25 mouse cellular contexts compared by ENCODE assay signal in the genomic region with DNA sequence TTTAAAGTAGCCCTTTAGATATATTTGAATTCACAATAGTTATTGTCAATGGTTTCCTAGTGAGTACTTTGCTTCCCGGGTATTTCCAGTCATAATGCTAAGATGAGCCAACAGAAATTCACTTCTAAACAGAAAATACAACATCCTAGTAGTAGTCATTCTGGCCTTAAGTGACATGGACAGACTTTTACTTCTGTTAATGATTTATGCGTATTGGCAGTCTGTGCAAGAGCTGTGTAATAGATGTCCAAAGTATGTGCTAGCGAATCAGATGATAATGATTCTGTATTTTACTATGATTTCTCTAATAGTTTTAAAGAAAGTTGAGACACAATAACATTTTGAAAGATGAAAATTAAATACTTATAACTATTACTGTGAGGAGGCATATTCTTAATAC.
"Had no signal": no experiment of that assay in that cellular context is flagged by ENCODE, and none has a peak within 500 bp of the region (broad histone marks: within the 10 kb centered on the region; RNA-seq: fewer than 3 reads in every experiment).

No protein-coding gene starts in this region.

- H3K9me3 ChIP-seq: heart, embryonic 10.5 days; heart, embryonic 12.5 days; hindbrain, embryonic 10.5 days; hindbrain, embryonic 12.5 days; intestine, embryonic 15.5 days; kidney, embryonic 15.5 days; limb, embryonic 10.5 days; limb, embryonic 12.5 days had no signal

- H3K9ac ChIP-seq: heart, embryonic 12.5 days; hindbrain, embryonic 12.5 days; hindbrain, embryonic 14.5 days; intestine, embryonic 15.5 days; kidney, embryonic 15.5 days; limb, embryonic 12.5 days; liver, embryonic 14.5 days had no signal

- DNase-seq: gastrocnemius, adult 2 months; gastrocnemius, postnatal 10 days; gastrocnemius, postnatal 25 days; heart, adult 18-20 months; heart, postnatal 10 days; heart, postnatal 4 days; kidney, adult 18-20 months; kidney, postnatal 10 days; kidney, postnatal 4 days had no signal

- H3K27ac ChIP-seq: gastrocnemius, adult 2 months; heart, embryonic 10.5 days; hindbrain, embryonic 10.5 days; hindbrain, embryonic 12.5 days; hindbrain, embryonic 14.5 days; intestine, embryonic 15.5 days; kidney, embryonic 15.5 days; layer of hippocampus, adult 2 months; left cerebral cortex, adult 2 months; limb, embryonic 10.5 days; limb, embryonic 12.5 days; liver, embryonic 14.5 days had no signal

- H3K36me3 ChIP-seq: heart, embryonic 10.5 days; heart, embryonic 12.5 days; hindbrain, embryonic 10.5 days; hindbrain, embryonic 12.5 days; intestine, embryonic 15.5 days; kidney, embryonic 15.5 days; limb, embryonic 10.5 days; limb, embryonic 12.5 days had no signal

- H3K4me2 ChIP-seq: heart, embryonic 12.5 days; hindbrain, embryonic 12.5 days; hindbrain, embryonic 14.5 days; intestine, embryonic 15.5 days; kidney, embryonic 15.5 days; limb, embryonic 12.5 days; liver, embryonic 11.5 days had no signal

- H3K4me3 ChIP-seq: gastrocnemius, adult 2 months; heart, embryonic 10.5 days; heart, embryonic 12.5 days; hindbrain, embryonic 10.5 days; hindbrain, embryonic 12.5 days; intestine, embryonic 15.5 days; kidney, embryonic 15.5 days; layer of hippocampus, adult 2 months; left cerebral cortex, adult 2 months; limb, embryonic 10.5 days; limb, embryonic 12.5 days had no signal

- H3K4me1 ChIP-seq: heart, embryonic 10.5 days; heart, embryonic 12.5 days; hindbrain, embryonic 10.5 days; hindbrain, embryonic 12.5 days; intestine, embryonic 15.5 days; kidney, embryonic 15.5 days; limb, embryonic 10.5 days; limb, embryonic 12.5 days had no signal

- H3K27me3 ChIP-seq: heart, embryonic 12.5 days; hindbrain, embryonic 12.5 days; intestine, embryonic 15.5 days; kidney, embryonic 15.5 days; limb, embryonic 12.5 days had no signal

- ATAC-seq: forebrain, embryonic 16.5 days; hindbrain, embryonic 16.5 days; inflammation-experienced regulatory T-cells, adult 6 months; intestine, embryonic 15.5 days had no signal
